Mouse (Mus musculus) intestine, embryonic 14.5 days (tissue): ENCODE data around the gene Gm10271. TPM values are rescaled to one million over a fixed set of nuclear protein-coding genes. Genes with fewer than 3 reads are reported as not detected.

Source experiments
- ATAC-seq: fragments of 200-750 bp; cut with Nextera tagmentation; replicated peaks from 2 replicates; pipeline ENCODE4 v1.8.0; 2017; ENCODE audit warnings: low read depth, moderate number of reproducible peaks, moderate TSS enrichment, moderate library complexity; ENCODE audit not compliant: low FRiP score, low TSS enrichment
- DNase-seq: peaks from one replicate; pipeline ENCODE4 v3.0.0-alpha.2; 2018; ENCODE audit warnings: low spot score
- H3K27ac ChIP-seq: fragments of 300-500 bp; sonication (generic); 2 replicates; pipeline ENCODE4 v1.5.1; 2014; ENCODE audit warnings: low read depth, mild to moderate bottlenecking, control low read depth
- H3K27me3 ChIP-seq: fragments of 300-500 bp; sonication (generic); replicated peaks from 2 replicates; pipeline ENCODE4 v1.6.1; 2014; ENCODE audit warnings: low read length, control low read depth; ENCODE audit not compliant: control insufficient read depth, insufficient read depth
- H3K36me3 ChIP-seq: fragments of 300-500 bp; sonication (generic); 2 replicates; pipeline ENCODE4 v1.6.1; 2014; ENCODE audit warnings: low read length, control low read depth; ENCODE audit not compliant: control insufficient read depth, insufficient read depth
- H3K4me1 ChIP-seq: fragments of 300-500 bp; sonication (generic); replicated peaks from 2 replicates; pipeline ENCODE4 v1.6.1; 2014; ENCODE audit warnings: low read length, control low read depth, mixed read lengths; ENCODE audit not compliant: control insufficient read depth, insufficient read depth
- H3K4me2 ChIP-seq: fragments of 300-500 bp; sonication (generic); 2 replicates; pipeline ENCODE4 v1.6.1; 2014; ENCODE audit warnings: low read length
- H3K4me3 ChIP-seq: fragments of 300-500 bp; sonication (generic); 2 replicates; pipeline ENCODE4 v1.5.1; 2014; ENCODE audit warnings: low read depth, low read length, control low read depth, mixed read lengths
- H3K9ac ChIP-seq: fragments of 300-500 bp; sonication (generic); 2 replicates; pipeline ENCODE4 v1.6.1; 2014; ENCODE audit warnings: mild to moderate bottlenecking, low read length
- H3K9me3 ChIP-seq: fragments of 300-500 bp; sonication (generic); 2 replicates; pipeline ENCODE4 v1.6.1; 2016; ENCODE audit warnings: low read length, control low read depth; ENCODE audit not compliant: control insufficient read depth
- WGBS: fragments of 180-500 bp; shearing (Covaris S2); extraction: QIAGEN DNeasy Blood & Tissue Kit; methylation state at CpG from one replicate; pipeline ENCODE4 v1.1.7; 2014; 5-methylcytosine and 5-hydroxymethylcytosine counted together
- polyA plus RNA-seq: library from polyadenylated mRNA; unstranded; fragments of >200 nt; fragmentation: Nextera tagmentation; extraction: Ambion mirVana; gene quantifications from 2 replicates; pipeline ENCODE4 v1.2.1, GENCODE M21; 2014

The Gm10271 gene
- polyA plus RNA-seq, 1 experiment from 2014 or later, result not detected

DNA sequence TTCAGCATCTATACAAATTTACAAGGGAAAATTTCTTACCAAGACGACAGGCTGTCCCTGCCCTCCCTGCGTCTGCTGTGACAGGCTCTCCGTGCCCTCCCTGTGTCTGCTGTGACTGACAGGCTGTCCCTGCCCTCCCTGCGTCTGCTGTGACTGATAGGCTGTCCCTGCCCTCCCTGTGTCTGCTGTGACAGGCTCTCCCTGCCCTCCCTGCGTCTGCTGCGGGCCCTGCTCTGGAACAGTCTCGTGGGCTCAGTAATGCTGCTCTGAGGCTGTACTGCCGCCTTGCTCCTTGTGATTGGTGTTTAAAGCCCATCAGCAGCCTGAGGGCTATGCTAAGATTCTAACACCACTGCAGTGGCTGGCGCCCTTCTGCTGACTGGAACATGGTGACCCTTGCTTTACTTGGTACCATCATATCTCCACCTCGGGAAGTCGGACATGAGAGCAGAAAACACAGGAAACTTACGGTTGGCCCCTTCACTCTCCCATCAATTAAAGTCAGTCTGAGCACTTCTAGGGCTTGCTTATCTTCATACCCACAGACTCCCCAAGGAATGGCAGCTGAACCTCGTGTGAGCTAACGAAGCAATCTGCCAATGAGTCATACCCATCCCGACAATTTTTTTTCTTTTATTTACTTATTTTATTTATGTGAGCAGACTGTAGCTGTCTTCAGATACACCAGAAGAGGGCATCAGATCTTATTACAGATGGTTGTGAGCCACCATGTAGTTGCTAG, 63.3 kb downstream of the Gm10271 start:
- Histone ChIP-seq H3K4me3 (no peak overlapping the region), H3K36me3 (peaks cover 57% of the 10 kb centered on the region), H3K9ac (no peak overlapping the region), H3K4me1 (no peaks in the 10 kb centered on the region), H3K27ac (no peak overlapping the region), H3K4me2 (no peak overlapping the region), H3K27me3 (no peaks in the 10 kb centered on the region), H3K9me3 (no peaks in the 10 kb centered on the region)
- ATAC-seq, result no peak
- WGBS, result 81% methylated on average over 15 of the region's 15 CpGs
- DNase-seq, result no peak

Other genes starting within 250 kb of the Gm10271 start
- gene Myrfl, start 75.7 kb downstream of the Gm10271 start, polyA plus RNA-seq, result 5.9 and 6.8 TPM in 2 replicates
- gene Rab3ip, start 21.8 kb downstream of the Gm10271 start, polyA plus RNA-seq, result 30.7 and 32.5 TPM in 2 replicates
- 0.07 TPM in 1 of 2 replicates, not detected in the other for gene Best3, start 13.7 kb upstream of the Gm10271 start, polyA plus RNA-seq
- gene Lrrc10, start 72.7 kb upstream of the Gm10271 start, polyA plus RNA-seq, result 0.12 TPM in 1 of 2 replicates, not detected in the other
- 280 and 295 TPM in 2 replicates for gene Cct2, start 91.2 kb upstream of the Gm10271 start, polyA plus RNA-seq
- gene Frs2, start 175.9 kb upstream of the Gm10271 start, polyA plus RNA-seq, result 28.0 and 28.9 TPM in 2 replicates